Mouse (Mus musculus) lung, postnatal 0 days (tissue): ENCODE data around the gene Btbd17.

ENCODE experiments used
- CTCF ChIP-seq: IDR thresholded peaks from 2 replicates; pipeline ENCODE4 v1.5.1; 2016; ENCODE audit warnings: antibody characterized with exemption, mild to moderate bottlenecking
- EP300 ChIP-seq: IDR thresholded peaks from 2 replicates; pipeline ENCODE4 v1.6.1; 2016; ENCODE audit warnings: antibody characterized with exemption, mild to moderate bottlenecking, control low read depth

- TF ChIP-seq EP300: no peak
- no peak for TF ChIP-seq CTCF
Measured at GRCm38 (mm10) chr11:114791351-114791889, 4.3 kb downstream of the Btbd17 start.
